Mouse (Mus musculus): ENCODE results near the gene Olfr435. TPM values are rescaled to one million over a fixed set of nuclear protein-coding genes. Genes with fewer than 3 reads are reported as not detected.

Olfr435 gene
- polyA plus RNA-seq (2012; rRNA removed) = not detected in 2 replicates

GRCm38 (mm10) chr6:43196781-43197180 lies at the start of gene Olfr435:
Gene Olfr435 (plus strand): TSS chr6:43197146.

GRCm38 (mm10) chr6:43162982-43163381 lies 34.0 kb upstream of the Olfr435 start, which contains the start of gene Olfr437:
Gene Olfr437 (plus strand): TSS chr6:43163282.

GRCm38 (mm10) chr6:43171840-43172239 lies 25.1 kb upstream of the Olfr435 start, which contains the start of gene Olfr13:
Gene Olfr13 (plus strand): TSS chr6:43172140.

GRCm38 (mm10) chr6:43212873-43213272 lies 15.9 kb downstream of the Olfr435 start, which contains the start of gene Olfr434:
Gene Olfr434 (plus strand): TSS chr6:43213021.

GRCm38 (mm10) chr6:43231255-43231654 lies 34.3 kb downstream of the Olfr435 start, which contains the start of gene Olfr47:
Gene Olfr47 (plus strand): TSS chr6:43231529.

Other genes with a start within 250 kb of the Olfr435 start
- gene Olfr444, start 248.1 kb upstream of the Olfr435 start, polyA plus RNA-seq (2012; rRNA removed) = not detected in 2 replicates
- gene Olfr441, start 90.8 kb upstream of the Olfr435 start, polyA plus RNA-seq (2012; rRNA removed) = not detected in 2 replicates
- gene Olfr237-ps1, start 50.6 kb upstream of the Olfr435 start, polyA plus RNA-seq (2012; rRNA removed) = not detected in 2 replicates
- not detected in 2 replicates for gene Olfr437, start 33.9 kb upstream of the Olfr435 start, polyA plus RNA-seq (2012; rRNA removed)
- gene Olfr13, start 25.0 kb upstream of the Olfr435 start, polyA plus RNA-seq (2012; rRNA removed) = not detected in 2 replicates
- gene Olfr434, start 15.9 kb downstream of the Olfr435 start, polyA plus RNA-seq (2012; rRNA removed) = not detected in 2 replicates
- not detected in 2 replicates for gene Olfr47, start 34.4 kb downstream of the Olfr435 start, polyA plus RNA-seq (2012; rRNA removed)
- gene Arhgef5, start 68.4 kb downstream of the Olfr435 start, polyA plus RNA-seq (2012; rRNA removed) = 8.4 TPM in 2 replicates
- gene Nobox, start 112.4 kb downstream of the Olfr435 start, polyA plus RNA-seq (2012; rRNA removed) = 0.02 TPM in 1 of 2 replicates, not detected in the other